Mouse (Mus musculus) liver, embryonic 14.5 days (tissue): ENCODE measurements at regions not wholly inside any gene's neighbourhood (a gene's known extent, or its start where the extent isn't known, plus 50 kb on each side); places are given as distances from the start of the nearest gene placed in this dataset.

Experiments used
- CTCF ChIP-seq: IDR thresholded peaks from 2 replicates; pipeline ENCODE4 v1.5.1; 2016; ENCODE audit warnings: antibody characterized with exemption, low read depth, control low read depth
- EP300 ChIP-seq: IDR thresholded peaks from 2 replicates; pipeline ENCODE4 v1.6.1; 2016; ENCODE audit warnings: antibody characterized with exemption, low read depth

GRCm38 (mm10) chr7:125214036-125214435 is 230.4 kb upstream of the Kdm8 start:
- no peak for TF ChIP-seq CTCF
- no peak for TF ChIP-seq EP300
